In the genomic region with DNA sequence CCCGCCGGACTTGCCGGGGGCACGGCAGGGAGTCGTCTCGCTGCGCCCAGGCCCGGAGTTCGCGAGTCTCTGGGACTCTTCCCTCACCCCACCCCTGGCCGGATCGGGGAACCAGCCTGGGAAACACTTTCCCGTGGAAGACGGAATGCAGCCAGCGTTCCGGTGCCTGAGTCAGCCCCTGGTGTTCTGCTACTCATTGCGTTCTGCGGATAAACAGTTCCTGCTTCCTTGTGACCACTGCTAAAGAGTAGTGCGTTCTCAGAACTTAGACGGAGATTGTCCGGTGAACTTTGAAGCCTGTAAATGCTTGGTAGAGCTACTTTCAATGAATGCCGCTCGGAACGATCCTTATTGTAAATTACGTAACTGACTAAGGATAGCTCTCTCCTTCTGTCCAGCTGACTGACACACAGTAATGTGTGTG, we compare ENCODE assay signal across 8 mouse cellular contexts. TPM values are rescaled to one million over a fixed set of nuclear protein-coding genes. Genes with fewer than 3 reads are reported as not detected.
DNase-seq lines count a peak whose midpoint lies in the region; ATAC-seq and TF ChIP-seq lines count a peak whose summit lies in the region.

No protein-coding gene starts in this region.

- peak; percentile 70 for DNase-seq in embryonic facial prominence, embryonic 14.5 days (ENCODE audit: low spot score)
- DNase-seq in heart, adult 8-10 months (ENCODE audit: low spot score), result peak; percentile 63
- DNase-seq in limb, embryonic 14.5 days (ENCODE audit: low spot score), result peak; percentile 45

- H3K4me1 ChIP-seq in ES-Bruce4 (ENCODE audit: control insufficient read depth, insufficient read depth, low read length), result no peaks in the 10 kb centered on the region
- no peaks in the 10 kb centered on the region for H3K4me1 ChIP-seq in bone marrow macrophage, adult 2 months (ENCODE audit: control insufficient read depth, insufficient read depth, low read length)
- H3K4me1 ChIP-seq in embryonic facial prominence, embryonic 14.5 days (ENCODE audit: control insufficient read depth, insufficient read depth, low read length), result 0 out of 2 replicates have a peak, but pooled peaks cover 5% of the 10 kb centered on the region
- 0 out of 2 replicates have a peak, but pooled peaks cover 6% of the 10 kb centered on the region for H3K4me1 ChIP-seq in kidney, embryonic 14.5 days (ENCODE audit: control insufficient read depth, insufficient read depth, low read length)
- H3K4me1 ChIP-seq in limb, embryonic 14.5 days (ENCODE audit: control insufficient read depth, insufficient read depth, low read length), result peaks cover 8% of the 10 kb centered on the region; the same call in 1 of the 2 replicates
- peaks cover 9% of the 10 kb centered on the region for H3K4me1 ChIP-seq in midbrain, embryonic 15.5 days
- H3K4me1 ChIP-seq in stomach, embryonic 14.5 days (ENCODE audit: control insufficient read depth, insufficient read depth, low read length), result peaks cover 5% of the 10 kb centered on the region; the same call in 1 of the 2 replicates

- TF ChIP-seq CTCF in ES-Bruce4 (IDR thresholded peaks at IDR 0.05; ENCODE audit: low read depth, low read length), result no peak
- no peak for TF ChIP-seq CTCF in bone marrow macrophage, adult 2 months (IDR thresholded peaks at IDR 0.05; ENCODE audit: low read depth, low read length)

- ATAC-seq in embryonic facial prominence, embryonic 14.5 days (ENCODE audit: low read depth), result peak; percentile 31
- ATAC-seq in kidney, embryonic 14.5 days (ENCODE audit: low FRiP score, low TSS enrichment), result peak; percentile 59
- peak; percentile 24 for ATAC-seq in limb, embryonic 14.5 days (ENCODE audit: low FRiP score, low read depth)
- peak; percentile 46 for ATAC-seq in midbrain, embryonic 15.5 days (replicated peaks)
- peak; percentile 19; the same call in 1 of the 2 replicates for ATAC-seq in stomach, embryonic 14.5 days (ENCODE audit: insufficient number of reproducible peaks, insufficient read depth, low FRiP score, low read depth)

- peak overlapping the region; percentile 99 for H3K4me2 ChIP-seq in embryonic facial prominence, embryonic 14.5 days (ENCODE audit: low read depth, low read length)
- peak overlapping the region; percentile 34 for H3K4me2 ChIP-seq in kidney, embryonic 14.5 days (replicated peaks; ENCODE audit: low read depth, low read length)
- H3K4me2 ChIP-seq in limb, embryonic 14.5 days (replicated peaks; ENCODE audit: low read depth, low read length, severe bottlenecking), result peak overlapping the region; percentile 49
- H3K4me2 ChIP-seq in midbrain, embryonic 15.5 days, result peak overlapping the region; percentile 84
- peak overlapping the region; percentile 54 for H3K4me2 ChIP-seq in stomach, embryonic 14.5 days (replicated peaks; ENCODE audit: low read depth, low read length)

- TF ChIP-seq POLR2A in ES-Bruce4 (IDR thresholded peaks at IDR 0.05; ENCODE audit: insufficient read depth, low read length), result no peak
- no peak for TF ChIP-seq POLR2A in bone marrow macrophage, adult 2 months (IDR thresholded peaks at IDR 0.05; ENCODE audit: borderline replicate concordance, low read depth, low read length)
- no peak for TF ChIP-seq POLR2A in limb, embryonic 14.5 days (IDR thresholded peaks at IDR 0.05; ENCODE audit: borderline replicate concordance, extremely low read depth, insufficient read depth, insufficient read length)

- H3K9ac ChIP-seq in ES-Bruce4 (ENCODE audit: low read depth, poor library complexity, severe bottlenecking), result peak overlapping the region; percentile 95
- peak overlapping the region; percentile 91 for H3K9ac ChIP-seq in embryonic facial prominence, embryonic 14.5 days (ENCODE audit: low read depth, low read length)
- H3K9ac ChIP-seq in kidney, embryonic 14.5 days (ENCODE audit: low read depth, low read length), result peak overlapping the region; percentile 75
- H3K9ac ChIP-seq in limb, embryonic 14.5 days (ENCODE audit: low read depth, low read length, severe bottlenecking), result peak overlapping the region; percentile 93
- H3K9ac ChIP-seq in midbrain, embryonic 15.5 days, result peak overlapping the region; percentile 61
- peak overlapping the region; percentile 71 for H3K9ac ChIP-seq in stomach, embryonic 14.5 days (replicated peaks; ENCODE audit: low read depth, low read length)

- H3K36me3 ChIP-seq in ES-Bruce4 (ENCODE audit: control insufficient read depth, insufficient read depth, low read length, poor library complexity, severe bottlenecking), result no peaks in the 10 kb centered on the region
- no peaks in the 10 kb centered on the region for H3K36me3 ChIP-seq in embryonic facial prominence, embryonic 14.5 days (ENCODE audit: control insufficient read depth, insufficient read depth, low read length)
- H3K36me3 ChIP-seq in kidney, embryonic 14.5 days (ENCODE audit: control insufficient read depth, insufficient read depth, low read length), result no peaks in the 10 kb centered on the region
- H3K36me3 ChIP-seq in limb, embryonic 14.5 days (ENCODE audit: control insufficient read depth, insufficient read depth, low read length), result no peaks in the 10 kb centered on the region
- H3K36me3 ChIP-seq in midbrain, embryonic 15.5 days (replicated peaks), result no peaks in the 10 kb centered on the region
- no peaks in the 10 kb centered on the region for H3K36me3 ChIP-seq in stomach, embryonic 14.5 days (ENCODE audit: control insufficient read depth, insufficient read depth, low read length)

- H3K27me3 ChIP-seq in ES-Bruce4 (ENCODE audit: control insufficient read depth, insufficient read depth, low read length, poor library complexity, severe bottlenecking), result no peaks in the 10 kb centered on the region
- peaks cover 2% of the 10 kb centered on the region; the same call in 1 of the 2 replicates for H3K27me3 ChIP-seq in embryonic facial prominence, embryonic 14.5 days (replicated peaks; ENCODE audit: control insufficient read depth, insufficient read depth, low read length)
- peaks cover 4% of the 10 kb centered on the region; the same call in 1 of the 2 replicates for H3K27me3 ChIP-seq in kidney, embryonic 14.5 days (ENCODE audit: control insufficient read depth, insufficient read depth, low read length)
- no peaks in the 10 kb centered on the region for H3K27me3 ChIP-seq in limb, embryonic 14.5 days (ENCODE audit: control insufficient read depth, insufficient read depth, low read length)
- peaks cover 9% of the 10 kb centered on the region; the same call in 1 of the 2 replicates for H3K27me3 ChIP-seq in midbrain, embryonic 15.5 days (replicated peaks)
- no peaks in the 10 kb centered on the region for H3K27me3 ChIP-seq in stomach, embryonic 14.5 days (ENCODE audit: control insufficient read depth, insufficient read depth, low read length)

- H3K4me3 ChIP-seq in ES-Bruce4 (ENCODE audit: low read depth, low read length), result peak overlapping the region; percentile 69
- peak overlapping the region; percentile 89 for H3K4me3 ChIP-seq in bone marrow macrophage, adult 2 months (ENCODE audit: insufficient read depth, low read length)
- H3K4me3 ChIP-seq in embryonic facial prominence, embryonic 14.5 days (ENCODE audit: low read depth, low read length), result peak overlapping the region; percentile 86
- H3K4me3 ChIP-seq in kidney, embryonic 14.5 days (ENCODE audit: low read length), result peak overlapping the region; percentile 65
- H3K4me3 ChIP-seq in limb, embryonic 14.5 days (replicated peaks; ENCODE audit: low read length), result peak overlapping the region; percentile 82
- peak overlapping the region; percentile 90 for H3K4me3 ChIP-seq in midbrain, embryonic 15.5 days
- H3K4me3 ChIP-seq in stomach, embryonic 14.5 days (ENCODE audit: low read depth, low read length), result peak overlapping the region; percentile 84

- H3K9me3 ChIP-seq in ES-Bruce4 (replicated peaks; ENCODE audit: control insufficient read depth, insufficient read depth, low read length, poor library complexity, severe bottlenecking), result no peaks in the 10 kb centered on the region
- no peaks in the 10 kb centered on the region for H3K9me3 ChIP-seq in embryonic facial prominence, embryonic 14.5 days (ENCODE audit: control insufficient read depth, low read length)
- no peaks in the 10 kb centered on the region for H3K9me3 ChIP-seq in kidney, embryonic 14.5 days (ENCODE audit: control insufficient read depth, low read length)
- H3K9me3 ChIP-seq in limb, embryonic 14.5 days (ENCODE audit: control insufficient read depth, low read length), result no peaks in the 10 kb centered on the region
- H3K9me3 ChIP-seq in midbrain, embryonic 15.5 days, result no peaks in the 10 kb centered on the region
- H3K9me3 ChIP-seq in stomach, embryonic 14.5 days (ENCODE audit: control insufficient read depth, low read depth, low read length), result no peaks in the 10 kb centered on the region

- no peak overlapping the region for H3K27ac ChIP-seq in ES-Bruce4 (ENCODE audit: insufficient read depth, low read length)
- H3K27ac ChIP-seq in bone marrow macrophage, adult 2 months (ENCODE audit: insufficient read depth, low read depth, low read length), result peak overlapping the region; percentile 33; the same call in 1 of the 2 replicates
- H3K27ac ChIP-seq in embryonic facial prominence, embryonic 14.5 days (replicated peaks; ENCODE audit: low read depth, low read length), result peak overlapping the region; percentile 96
- peak overlapping the region; percentile 96 for H3K27ac ChIP-seq in kidney, embryonic 14.5 days (ENCODE audit: low read depth, low read length)
- peak overlapping the region; percentile 97 for H3K27ac ChIP-seq in limb, embryonic 14.5 days (replicated peaks; ENCODE audit: low read depth, low read length)
- H3K27ac ChIP-seq in midbrain, embryonic 15.5 days, result peak overlapping the region; percentile 86
- peak overlapping the region; percentile 96 for H3K27ac ChIP-seq in stomach, embryonic 14.5 days (ENCODE audit: low read length)

- WGBS in embryonic facial prominence, embryonic 14.5 days, result under 1% methylated on average over 13 of the region's 25 CpGs
- 0% methylated on average over 25 of the region's 25 CpGs for WGBS in kidney, embryonic 14.5 days
- under 1% methylated on average over 18 of the region's 25 CpGs for WGBS in limb, embryonic 14.5 days
- WGBS in midbrain, embryonic 15.5 days, result under 1% methylated on average over 25 of the region's 25 CpGs
- WGBS in stomach, embryonic 14.5 days, result 1% methylated on average over 25 of the region's 25 CpGs

- no peak for TF ChIP-seq EP300 in ES-Bruce4 (IDR thresholded peaks at IDR 0.05; ENCODE audit: insufficient read depth, low read depth, low read length)

RNA-seq across cellular contexts. Expression of a gene that starts 0.7 kb away (rescaled TPM):
- polyA plus RNA-seq in ES-Bruce4 (2011; ENCODE audit: insufficient read depth, insufficient read length, low read depth, missing spikeins), result 54.3 and 58.8 TPM in 2 replicates
- polyA plus RNA-seq in bone marrow macrophage, adult 2 months (2012; ENCODE audit: insufficient read depth, insufficient read length, missing spikeins), result 15.5 and 18.2 TPM in 2 replicates
- polyA plus RNA-seq in embryonic facial prominence, embryonic 14.5 days (2014; fragmentation: Nextera tagmentation; extraction: Ambion mirVana), result 12.4 and 14.4 TPM in 2 replicates
- 10 to 100 TPM; 12.7 to 18.1 (median 15.4) TPM for total RNA-seq in heart, adult 8-10 months (2022)
- polyA plus RNA-seq in kidney, embryonic 14.5 days (2014; fragmentation: Nextera tagmentation; extraction: Ambion mirVana), result 21.9 and 23.1 TPM in 2 replicates
- 7.5 and 8.4 TPM in 2 replicates for polyA plus RNA-seq in limb, embryonic 14.5 days (2012; rRNA removed)
- polyA plus RNA-seq in limb, embryonic 14.5 days (2014; fragmentation: Nextera tagmentation; extraction: Ambion mirVana), result 13.1 and 14.8 TPM in 2 replicates
- polyA plus RNA-seq in midbrain, embryonic 15.5 days (2015; fragmentation: Nextera tagmentation; extraction: Ambion mirVana), result 11.8 and 14.8 TPM in 2 replicates
- 21.1 and 22.7 TPM in 2 replicates for polyA plus RNA-seq in stomach, embryonic 14.5 days (2014; fragmentation: Nextera tagmentation; extraction: Ambion mirVana)

RNA-seq across cellular contexts. Expression of a gene that starts 58.1 kb away (rescaled TPM):
- not detected in 2 replicates for polyA plus RNA-seq in ES-Bruce4 (2011; ENCODE audit: insufficient read depth, insufficient read length, low read depth, missing spikeins)
- not detected in 2 replicates for polyA plus RNA-seq in bone marrow macrophage, adult 2 months (2012; ENCODE audit: insufficient read depth, insufficient read length, missing spikeins)
- not detected in 2 replicates for polyA plus RNA-seq in embryonic facial prominence, embryonic 14.5 days (2014; fragmentation: Nextera tagmentation; extraction: Ambion mirVana)
- total RNA-seq in heart, adult 8-10 months (2022), result not detected
- polyA plus RNA-seq in kidney, embryonic 14.5 days (2014; fragmentation: Nextera tagmentation; extraction: Ambion mirVana), result 0.28 TPM in 1 of 2 replicates, not detected in the other
- not detected in 2 replicates for polyA plus RNA-seq in limb, embryonic 14.5 days (2012; rRNA removed)
- polyA plus RNA-seq in limb, embryonic 14.5 days (2014; fragmentation: Nextera tagmentation; extraction: Ambion mirVana), result not detected in 2 replicates
- polyA plus RNA-seq in midbrain, embryonic 15.5 days (2015; fragmentation: Nextera tagmentation; extraction: Ambion mirVana), result 0.64 and 1.1 TPM in 2 replicates
- 0.69 TPM in 1 of 2 replicates, not detected in the other for polyA plus RNA-seq in stomach, embryonic 14.5 days (2014; fragmentation: Nextera tagmentation; extraction: Ambion mirVana)

Comparison
In these comparisons a context has a peak if more than half of its experiments do, and no peak if none do; other contexts are left out.
1. H3K4me2 ChIP-seq: peak in every context shown above with its lines; median percentile 99 in embryonic facial prominence, embryonic 14.5 days; 84 in midbrain, embryonic 15.5 days; 54 in stomach, embryonic 14.5 days; 49 in limb, embryonic 14.5 days; 34 in kidney, embryonic 14.5 days.